Mouse (Mus musculus) kidney, adult 18-20 months (tissue): ENCODE measurements at regions not wholly inside any gene's neighbourhood (a gene's known extent, or its start where the extent isn't known, plus 50 kb on each side); places are given as distances from the start of the nearest gene placed in this dataset.

Experiments
- DNase-seq: peaks from one replicate; pipeline ENCODE4 v3.0.0; 2021

DNA sequence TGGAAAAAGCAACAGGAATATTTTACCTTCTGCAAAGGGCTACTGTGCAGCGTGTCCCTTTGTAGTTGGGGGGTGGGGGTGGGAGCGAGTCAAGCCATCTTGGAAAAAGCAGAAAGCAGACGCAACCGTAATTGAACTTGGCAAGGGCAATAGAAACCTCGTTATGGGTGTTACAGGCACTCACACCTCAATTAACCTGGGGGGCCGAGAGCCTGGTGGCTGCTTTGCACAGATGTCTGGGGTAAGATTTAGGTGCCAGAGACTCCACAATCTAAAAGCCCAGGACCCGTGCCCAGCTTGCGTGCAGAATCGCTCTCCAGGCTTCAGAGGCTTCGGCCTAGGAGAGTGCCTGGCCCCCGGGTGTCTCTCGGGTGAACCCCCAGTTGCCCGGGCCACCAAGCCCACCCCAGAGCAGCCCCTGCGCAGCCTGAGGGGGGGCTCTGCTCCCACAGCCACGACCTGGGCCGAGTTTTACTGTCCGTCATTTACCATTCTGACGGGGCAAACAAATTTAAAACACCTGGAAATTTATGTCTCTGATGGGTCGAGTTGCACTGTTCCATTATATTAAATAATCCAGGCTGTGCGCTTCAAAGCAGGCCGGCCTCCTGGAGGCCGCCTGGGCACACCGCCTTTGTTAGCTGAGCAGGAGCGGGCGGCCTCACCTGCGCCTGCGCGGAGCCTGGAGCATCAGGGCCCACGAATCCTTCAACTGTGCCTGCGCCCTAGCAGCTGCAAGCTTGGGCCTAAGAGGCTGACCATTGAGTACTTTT lies 212.4 kb downstream of the Srbd1 start:
- DNase-seq = no peak

DNA sequence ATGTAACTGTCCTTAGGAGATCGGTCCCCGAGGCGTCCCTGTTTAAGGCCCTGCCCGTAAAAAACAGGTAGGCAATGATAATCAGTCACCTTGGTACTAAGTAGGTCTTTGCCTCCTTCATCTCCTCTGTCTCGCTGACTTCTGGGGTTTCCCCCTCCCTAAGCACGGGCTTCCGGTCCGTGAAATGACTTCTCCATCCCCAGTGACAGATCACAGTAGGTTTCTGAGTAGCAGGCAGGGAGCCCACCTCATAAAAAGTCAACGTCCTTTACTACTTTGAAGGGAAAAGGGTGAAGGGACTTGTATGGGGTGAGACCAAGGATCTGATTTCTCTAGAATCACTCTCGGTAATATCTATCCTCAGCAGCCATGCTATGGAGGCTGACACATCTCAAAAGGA lies 213.0 kb downstream of the Srbd1 start:
- no peak for DNase-seq

DNA sequence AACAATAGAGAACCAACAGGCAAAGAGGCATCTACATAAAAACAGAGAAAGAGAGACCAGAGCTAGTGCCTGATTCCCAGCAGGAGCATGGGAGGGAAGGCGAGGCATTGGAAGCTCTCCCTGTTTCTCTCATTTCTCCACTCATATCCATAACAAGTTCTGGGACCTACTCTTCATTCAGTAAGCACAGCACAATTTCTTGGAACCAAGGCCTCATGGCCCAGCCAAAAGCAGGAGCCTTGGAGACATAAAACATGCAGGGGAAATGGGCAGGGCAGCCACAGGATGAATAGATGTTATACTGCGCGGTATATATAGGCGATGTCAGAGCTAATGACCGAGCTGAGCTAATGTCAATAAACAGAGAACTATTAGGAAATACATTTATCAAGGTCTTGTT lies 214.2 kb downstream of the Srbd1 start:
- no peak for DNase-seq

DNA sequence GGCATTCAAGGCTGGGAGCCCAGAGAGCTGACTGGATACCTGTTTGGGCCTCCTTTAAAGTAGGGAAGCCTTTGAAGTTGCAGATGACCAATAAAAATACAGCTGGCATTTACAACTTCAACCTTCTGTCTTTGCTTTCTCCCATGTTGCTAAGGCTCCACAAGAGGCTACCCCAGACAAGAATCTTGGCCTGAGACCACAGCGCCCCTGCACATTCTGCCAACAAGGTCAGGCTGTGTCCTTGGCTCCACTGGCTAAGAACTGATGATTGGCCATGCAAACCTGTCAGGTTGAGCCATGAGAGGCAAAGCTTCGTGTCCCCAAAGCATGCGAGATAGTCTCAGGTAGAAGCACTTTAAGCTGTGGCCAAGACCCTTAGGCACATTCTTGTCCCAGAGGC lies 214.6 kb downstream of the Srbd1 start:
- DNase-seq = no peak

DNA sequence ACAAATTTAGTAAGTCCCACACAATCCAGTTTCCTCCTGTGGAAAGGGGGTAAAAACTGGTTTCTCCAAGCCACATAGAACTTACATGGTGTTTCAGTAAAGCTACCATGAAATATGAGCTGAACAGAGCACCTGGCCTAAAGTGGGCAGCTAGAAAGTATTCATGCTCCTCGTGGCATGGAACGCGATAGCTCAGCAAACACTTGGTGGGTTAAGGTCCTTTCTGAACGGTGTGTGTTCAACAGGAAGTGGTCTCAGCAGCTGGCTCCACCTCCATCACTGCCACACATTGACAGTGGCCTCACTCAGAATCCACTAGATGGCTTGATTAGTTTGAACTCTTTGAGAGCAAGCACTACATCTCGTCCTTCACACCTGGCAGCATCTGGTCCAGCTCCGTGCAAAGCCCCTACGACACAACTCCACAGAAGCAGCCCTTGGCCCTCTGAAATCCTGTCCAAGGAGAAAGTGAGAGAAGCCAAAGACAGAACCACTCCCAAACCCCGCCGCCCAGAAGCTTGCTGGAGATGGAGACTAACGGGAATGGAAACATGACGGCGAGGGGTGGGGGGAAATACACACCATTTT lies 215.2 kb downstream of the Srbd1 start:
- DNase-seq = no peak

DNA sequence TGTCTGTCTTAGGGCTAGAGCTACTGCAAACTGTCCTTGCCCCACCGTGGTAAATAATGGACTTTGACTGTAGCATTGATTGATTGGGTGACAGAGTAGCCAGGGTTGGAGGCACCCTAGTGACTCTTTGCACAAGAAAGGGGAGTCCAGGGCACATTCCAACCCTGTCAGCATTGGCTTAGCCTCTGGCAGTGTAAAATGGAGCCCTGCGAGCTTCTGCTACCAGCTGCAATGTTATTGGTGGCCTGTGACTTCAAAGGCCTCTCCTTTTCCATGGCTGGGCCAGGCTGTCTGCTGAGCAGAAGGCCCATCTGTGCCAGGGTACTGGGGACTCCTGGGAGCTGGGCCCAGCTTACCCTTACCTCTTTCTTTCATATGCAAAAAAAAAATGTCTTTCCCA lies 216.4 kb downstream of the Srbd1 start:
- DNase-seq = no peak

DNA sequence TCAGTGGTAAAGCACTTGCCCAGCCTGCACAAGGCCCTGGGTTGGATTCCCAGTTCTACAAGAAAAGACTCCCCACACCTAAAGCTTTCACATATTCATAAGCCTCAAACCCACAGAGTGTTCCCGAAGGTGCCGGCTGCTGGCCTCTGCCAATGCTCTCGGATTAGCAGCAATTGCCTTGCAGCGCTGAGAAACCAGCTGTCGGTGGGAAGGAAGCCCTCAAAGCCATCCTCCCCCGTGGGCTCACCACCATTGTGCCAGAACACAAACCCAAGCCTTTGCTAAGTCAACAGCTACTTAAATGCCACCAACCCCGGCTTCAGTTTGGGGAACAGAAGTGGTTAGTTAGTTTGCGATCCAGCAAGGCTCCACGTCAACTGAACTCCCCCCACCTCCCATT lies 217.7 kb downstream of the Srbd1 start:
- DNase-seq = no peak

DNA sequence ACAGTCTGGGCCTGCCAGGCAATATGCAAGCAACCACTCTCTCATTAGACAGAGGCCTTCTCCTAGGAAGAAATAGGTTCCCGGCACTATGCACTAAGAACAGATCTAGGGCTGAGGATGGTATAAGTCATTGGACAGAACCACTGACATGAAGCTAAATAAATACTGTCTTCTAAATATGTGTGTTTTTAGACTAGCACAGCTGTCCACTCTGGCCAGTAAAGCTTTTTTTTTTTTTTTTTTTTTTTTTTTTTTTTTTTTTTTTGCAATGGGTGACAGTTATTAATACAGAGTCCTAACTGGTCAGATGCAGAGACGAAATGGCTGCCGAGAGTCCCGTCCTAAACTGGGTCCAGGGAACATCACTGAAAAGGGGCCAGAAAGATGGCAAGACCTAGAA lies 218.9 kb downstream of the Srbd1 start:
- DNase-seq = no peak

DNA sequence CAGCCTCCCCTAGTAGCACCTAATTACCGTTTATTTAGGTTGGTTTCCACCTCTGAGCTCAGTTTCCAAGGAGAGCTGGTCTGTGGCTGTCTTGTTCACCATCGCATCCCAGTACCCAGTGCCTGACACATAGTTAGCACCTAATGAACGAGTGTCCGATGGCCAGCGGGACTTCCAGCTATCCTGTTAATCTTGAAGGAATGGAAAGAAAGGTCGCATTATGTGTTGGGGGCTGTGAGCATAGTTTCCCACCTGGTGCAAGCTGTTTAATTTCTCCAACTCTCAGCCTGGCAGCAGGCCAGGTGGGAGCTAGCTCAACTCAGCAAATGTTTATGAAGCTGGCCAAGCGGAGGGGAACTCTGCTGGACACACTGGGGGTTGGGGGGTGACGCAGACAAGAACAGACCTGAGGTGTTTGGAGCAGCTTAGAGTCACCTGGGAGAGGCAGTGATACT lies 223.7 kb downstream of the Srbd1 start:
- no peak for DNase-seq

DNA sequence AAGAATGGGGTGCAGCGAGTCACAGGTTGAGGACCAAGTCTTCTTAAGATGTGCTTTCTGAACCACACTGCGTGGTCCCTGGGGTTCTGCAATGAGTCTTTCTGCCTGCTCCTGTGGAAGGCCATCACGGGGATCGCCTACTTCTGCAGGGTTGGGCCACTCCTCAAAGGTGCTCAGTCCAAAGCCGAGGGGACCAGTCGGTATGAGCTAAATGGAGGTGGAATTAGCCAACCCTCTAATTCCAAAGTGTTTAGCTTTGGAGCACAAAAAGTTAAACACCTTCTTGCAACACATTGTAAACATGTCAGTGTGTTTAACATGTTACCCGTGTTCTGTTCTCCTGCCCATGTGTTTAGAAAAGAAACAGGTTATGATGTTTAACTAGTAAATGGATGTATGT lies 225.1 kb downstream of the Srbd1 start:
- no peak for DNase-seq

DNA sequence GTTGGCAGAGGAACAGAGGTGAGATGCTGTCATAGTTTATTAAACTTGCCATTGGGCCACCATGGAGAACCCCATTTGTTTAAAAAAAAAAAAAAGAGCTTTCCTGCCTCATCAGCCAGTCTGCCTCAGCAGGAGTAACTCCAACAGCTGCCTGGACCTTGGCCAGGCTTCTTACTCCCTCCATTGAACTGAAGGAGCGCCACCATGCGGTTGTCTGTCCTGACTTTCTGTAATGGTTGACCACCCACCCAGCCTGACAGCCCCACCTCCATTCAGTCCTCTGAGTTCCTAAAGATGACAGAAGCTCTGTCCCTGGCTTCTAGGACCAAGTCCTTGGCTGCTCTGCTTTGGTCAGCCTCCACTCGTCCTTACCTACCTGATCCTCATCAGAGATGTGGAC lies 227.8 kb upstream of the Six2 start:
- no peak for DNase-seq

DNA sequence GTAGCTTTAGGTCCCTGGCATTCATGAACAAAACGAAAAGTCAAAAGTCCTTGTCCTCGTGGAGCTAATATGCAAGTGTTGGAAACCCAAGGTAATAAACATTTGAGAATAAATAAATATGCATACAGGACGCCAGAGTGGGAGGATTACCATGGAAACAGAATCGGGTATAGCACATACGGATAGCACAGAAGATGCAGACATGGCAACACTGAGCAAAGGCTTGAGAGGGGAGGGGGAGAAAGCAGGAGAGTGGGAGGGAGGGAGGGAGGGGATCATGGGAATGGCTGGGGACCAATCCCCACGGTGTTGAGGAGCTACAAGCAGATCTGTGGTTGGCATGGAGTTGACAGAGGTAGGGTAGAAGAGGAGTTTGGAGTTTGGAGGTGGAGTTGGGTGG lies 226.0 kb upstream of the Six2 start:
- no peak for DNase-seq

DNA sequence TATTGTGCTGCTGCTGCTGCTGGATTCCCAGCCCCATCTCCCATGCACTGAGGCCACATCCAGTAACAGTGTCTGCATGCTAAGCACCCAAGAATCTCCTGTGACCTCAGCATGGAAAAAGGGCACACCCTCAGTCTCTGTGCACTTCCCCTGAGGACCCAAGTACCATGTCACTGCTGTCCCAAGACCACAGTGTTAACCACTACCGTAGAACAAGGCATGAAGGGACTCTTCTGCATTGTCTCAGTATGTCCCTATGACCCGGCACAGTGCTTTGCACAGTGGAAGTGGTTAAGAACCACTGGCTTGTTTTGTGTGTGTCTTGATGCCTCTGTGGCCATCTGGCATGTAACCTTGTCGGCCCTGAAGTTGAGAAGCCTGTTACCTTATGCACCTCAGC lies 220.6 kb upstream of the Six2 start:
- DNase-seq = no peak

DNA sequence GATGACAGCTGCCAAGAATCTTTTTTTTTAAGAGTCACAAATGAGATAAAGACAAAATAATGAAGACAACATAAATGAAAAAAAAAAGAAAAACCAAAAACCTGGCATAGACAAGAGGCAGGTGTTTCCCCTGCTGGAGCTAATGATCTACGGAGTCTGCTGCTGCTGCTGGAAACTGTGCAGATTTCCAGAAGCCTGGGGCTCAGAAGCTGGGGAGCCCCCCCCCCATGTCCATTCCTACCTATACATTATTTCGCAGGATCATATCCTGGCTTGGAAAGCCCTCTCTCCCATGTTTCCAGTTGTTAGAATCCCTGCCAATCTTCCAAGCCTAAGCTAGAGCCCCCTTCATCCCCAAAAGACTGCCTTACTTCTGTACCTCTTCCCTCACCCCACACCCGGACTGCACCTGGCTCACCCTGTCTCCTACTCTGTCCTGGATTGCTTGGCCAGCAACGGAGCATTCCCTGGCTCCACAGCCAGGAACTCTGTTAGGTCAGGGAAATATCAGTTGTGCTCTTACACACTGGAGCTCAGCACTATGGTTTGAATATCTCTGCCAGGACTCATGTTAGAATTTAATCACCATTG lies 218.6 kb upstream of the Six2 start:
- no peak for DNase-seq

DNA sequence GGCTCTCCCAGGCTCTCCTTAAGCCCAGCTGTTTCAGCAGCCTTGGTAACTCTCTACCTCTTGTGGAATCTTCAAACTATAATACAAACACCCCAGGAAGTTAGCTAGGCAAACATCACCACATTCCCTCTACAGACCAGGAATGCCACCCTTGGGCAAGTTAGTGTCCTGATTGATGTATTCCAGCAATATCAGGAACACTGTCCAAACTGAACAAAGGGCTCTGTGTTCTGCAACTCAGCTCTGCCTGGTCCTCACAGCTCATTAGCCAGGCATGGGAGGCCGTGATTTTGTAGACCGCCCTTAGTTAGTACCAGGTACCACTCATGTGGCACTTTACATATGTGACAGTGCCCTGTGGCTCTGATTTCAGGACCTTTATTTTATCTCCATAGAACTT lies 214.5 kb upstream of the Six2 start:
- no peak for DNase-seq

DNA sequence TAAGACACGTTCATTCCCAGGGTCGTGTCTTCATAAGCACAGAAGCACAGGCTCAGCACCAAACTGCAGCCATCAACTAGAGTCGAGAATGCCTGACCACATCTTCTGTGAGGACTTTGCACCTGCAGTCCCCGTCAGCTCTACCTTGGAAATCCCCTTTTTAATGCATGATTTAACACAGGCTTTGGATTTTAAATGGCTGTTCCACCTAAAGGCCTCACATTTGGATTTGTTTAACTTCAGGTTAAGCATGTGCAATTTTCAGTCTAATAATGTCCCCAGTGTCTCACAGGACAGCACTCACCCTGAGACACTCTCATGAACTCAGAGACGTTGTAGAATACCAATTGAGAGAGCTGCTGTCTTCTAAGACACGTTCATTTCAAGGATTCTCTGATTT lies 211.0 kb upstream of the Six2 start:
- no peak for DNase-seq

DNA sequence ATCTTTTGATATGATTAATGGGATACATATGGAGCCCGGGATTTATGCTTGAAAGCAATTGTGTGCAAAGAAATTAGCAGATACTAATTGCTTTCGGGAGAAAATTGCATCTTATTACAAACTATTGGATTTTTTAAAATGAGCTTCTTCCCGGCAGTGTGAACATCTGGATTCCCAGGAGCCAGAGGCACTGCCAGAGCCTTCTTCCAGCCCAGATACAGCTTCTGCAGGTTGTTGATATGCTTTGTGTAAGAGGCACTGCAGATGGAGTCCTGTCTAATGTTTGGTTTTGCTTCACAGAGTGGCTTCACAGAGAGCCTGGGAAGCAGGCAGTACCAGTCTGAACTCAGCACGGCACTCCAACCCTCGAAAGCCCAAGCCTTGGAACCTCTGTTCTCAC lies 207.9 kb upstream of the Six2 start:
- no peak for DNase-seq

DNA sequence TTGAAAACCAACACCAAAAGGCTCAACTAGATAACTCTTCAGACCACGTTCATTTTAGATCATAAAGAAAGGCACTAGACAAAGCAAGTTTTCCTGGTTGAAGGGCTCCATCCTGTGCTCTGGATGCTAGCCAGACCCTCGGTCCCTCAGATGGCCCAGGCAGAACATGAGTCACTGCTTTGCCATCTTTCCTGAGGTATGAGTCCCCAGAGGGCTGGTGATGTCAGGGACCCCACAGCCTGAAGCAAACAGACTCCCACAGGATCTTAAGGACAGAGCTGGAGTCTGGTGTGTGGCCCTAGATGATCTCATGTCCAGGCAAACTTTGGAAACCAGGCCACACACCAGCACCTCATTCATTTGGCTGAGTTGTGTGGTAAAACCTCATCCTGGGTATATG lies 203.2 kb upstream of the Six2 start:
- no peak for DNase-seq

DNA sequence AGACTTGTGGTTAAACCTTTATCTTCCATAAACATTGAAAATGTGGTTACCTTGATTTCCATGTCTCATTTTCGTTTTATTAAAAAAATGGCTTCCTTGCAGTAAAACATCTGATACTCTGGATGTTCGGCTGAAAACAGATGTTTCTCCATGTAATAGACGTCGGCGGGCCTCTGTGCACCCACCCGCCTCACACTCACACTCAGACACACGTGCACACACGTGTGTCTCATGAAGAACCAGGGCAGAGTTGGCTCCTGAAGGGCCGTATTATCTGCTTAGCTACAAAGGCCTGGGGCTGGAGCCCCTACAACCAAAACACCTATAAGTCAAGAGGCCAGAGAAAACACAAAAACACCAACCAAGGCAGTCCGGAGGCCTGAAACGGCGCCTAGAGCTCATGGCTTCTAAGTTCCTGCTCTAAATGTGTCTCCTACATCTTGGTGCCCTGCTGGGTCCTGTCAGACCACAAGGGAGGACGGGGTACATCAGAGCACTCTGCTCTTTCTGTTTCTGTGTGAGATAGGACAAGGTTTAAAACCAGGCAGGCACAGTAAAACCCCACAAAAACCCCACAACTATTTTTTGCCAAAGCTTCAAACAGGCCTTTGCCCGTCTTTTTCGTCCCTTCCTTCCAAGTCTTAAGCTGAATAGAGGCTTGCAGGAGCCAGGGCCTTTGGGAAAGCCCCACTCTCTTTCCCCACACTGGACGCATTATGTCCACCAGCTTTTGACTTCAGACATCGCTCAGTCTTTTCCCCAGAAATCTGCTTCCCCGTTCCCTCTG lies 201.9 kb upstream of the Six2 start:
- DNase-seq = no peak

DNA sequence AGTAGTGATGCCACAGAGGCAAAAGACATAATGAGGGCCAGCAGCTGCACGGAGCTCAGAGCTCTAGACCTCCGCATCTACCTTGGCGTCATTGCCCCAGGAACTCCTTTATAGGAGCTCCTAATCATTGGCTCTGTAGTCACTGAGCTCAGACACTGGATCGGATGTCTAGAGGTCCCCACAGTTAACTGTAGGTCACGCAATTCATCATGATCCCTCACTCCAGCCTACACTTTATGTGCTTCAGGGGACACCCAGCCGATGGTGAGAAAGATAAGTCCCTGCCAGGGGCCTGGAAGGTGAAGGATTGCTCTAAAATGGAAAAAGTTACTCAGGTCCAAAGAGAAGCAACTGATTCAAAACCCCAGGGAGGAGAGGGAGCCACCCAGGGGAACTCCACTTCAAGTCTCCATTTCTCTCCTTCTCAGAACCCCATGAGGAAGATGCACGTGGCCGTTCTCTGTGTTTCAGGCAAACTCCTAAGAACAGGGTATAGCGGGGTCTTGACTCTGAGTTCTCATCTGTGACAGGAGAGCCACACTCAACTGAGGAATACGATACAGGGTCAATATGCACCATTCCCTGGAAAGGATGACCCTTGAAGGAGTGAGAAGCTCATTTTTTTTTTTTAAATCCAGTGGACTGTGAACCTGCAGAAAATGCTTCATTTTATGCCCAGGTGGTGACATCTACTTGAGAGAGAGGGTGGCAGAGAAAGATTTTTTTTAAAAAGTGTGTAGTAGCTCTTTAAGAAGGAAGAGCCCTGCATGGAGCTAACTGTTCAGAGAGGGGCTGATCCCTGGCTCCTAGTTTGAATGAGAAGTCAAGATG lies 200.7 kb upstream of the Six2 start:
- no peak for DNase-seq

DNA sequence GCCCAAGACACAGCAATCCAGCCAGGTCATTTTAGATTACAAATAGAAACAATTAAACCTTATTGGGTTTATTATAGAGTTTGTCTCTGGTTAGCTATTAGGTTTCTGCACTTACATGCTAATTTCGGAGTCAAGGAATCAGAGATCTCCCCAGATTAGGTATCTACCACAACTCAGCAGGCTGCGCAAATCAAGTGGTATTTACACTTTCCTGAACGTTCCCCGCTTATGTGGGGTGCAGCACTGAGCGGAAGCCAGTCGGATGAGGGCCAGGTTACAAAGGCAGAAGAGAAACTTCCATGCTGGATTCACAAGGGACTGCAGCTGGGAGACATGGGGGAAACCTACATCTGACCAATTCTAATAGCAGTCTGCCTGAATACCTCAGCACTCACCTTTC lies 198.6 kb upstream of the Six2 start:
- no peak for DNase-seq

DNA sequence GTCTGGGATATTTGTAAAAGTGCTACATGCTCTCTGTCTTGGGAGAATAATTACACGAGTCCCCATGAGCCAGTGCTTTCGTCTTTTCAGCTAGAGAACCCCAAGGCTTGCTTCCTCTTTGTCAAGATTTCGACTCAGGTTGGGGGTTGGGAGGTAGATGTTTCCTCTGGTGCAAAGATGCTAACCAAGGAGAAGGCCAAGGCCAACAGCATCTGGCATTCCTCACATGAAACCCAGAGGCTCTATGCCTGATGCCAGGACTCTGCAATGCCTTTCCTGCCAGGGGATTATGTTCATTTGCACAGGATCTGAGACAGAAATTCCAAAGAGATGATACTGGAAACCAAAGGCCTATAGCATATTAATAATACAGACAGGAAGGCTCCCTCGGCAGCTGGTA lies 198.2 kb upstream of the Six2 start:
- no peak for DNase-seq

DNA sequence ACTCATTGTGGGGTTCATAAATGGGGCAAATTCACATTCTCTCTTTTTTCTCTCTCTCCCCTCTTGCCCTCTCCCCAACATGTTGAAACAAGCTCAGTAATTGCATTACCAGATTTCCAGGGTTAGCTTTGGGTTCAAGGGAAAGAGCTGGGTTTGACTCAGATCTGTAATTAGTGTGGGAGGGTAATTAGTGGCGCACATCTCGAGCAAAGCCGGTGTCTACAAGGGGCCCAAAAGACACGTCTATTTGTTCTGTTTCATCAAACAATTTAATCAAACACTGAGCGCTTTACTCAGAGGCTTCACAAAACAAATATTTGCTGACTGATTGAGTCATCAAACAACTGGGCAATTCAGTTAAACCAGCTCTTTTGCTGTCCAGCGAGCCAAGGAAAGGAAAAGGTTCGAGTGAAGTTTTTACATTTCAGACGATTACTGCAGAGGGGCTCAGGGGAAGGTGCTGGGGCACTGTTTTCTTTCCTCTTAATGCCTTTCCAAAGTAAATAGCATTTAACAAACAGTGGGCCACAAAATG lies 193.6 kb upstream of the Six2 start:
- DNase-seq = no peak
